Mouse (Mus musculus): ENCODE results near the gene Ankrd27.

The Ankrd27 gene

DNA sequence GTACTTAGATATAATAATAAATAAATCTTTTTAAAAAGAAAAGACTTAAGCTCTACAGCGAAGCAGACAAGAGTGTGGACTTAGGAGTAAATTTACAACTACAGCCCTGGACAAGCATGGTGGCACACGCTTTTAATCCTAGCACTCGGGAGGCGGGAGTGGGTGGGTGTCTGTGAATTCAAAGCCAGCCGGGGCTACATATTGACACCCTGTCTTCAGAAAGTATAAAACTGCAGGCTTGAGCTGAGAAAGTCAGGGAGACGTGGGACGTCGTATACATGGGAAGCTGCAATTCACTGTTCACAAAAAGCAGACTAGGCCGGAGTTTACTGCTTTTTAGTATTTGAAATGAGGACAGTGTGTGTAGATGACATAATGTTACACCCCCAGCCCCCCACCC is 50.8 kb downstream of the Ankrd27 start:
- DNase-seq (ENCODE audit: low spot score in 2 of 2) = no peak

DNA sequence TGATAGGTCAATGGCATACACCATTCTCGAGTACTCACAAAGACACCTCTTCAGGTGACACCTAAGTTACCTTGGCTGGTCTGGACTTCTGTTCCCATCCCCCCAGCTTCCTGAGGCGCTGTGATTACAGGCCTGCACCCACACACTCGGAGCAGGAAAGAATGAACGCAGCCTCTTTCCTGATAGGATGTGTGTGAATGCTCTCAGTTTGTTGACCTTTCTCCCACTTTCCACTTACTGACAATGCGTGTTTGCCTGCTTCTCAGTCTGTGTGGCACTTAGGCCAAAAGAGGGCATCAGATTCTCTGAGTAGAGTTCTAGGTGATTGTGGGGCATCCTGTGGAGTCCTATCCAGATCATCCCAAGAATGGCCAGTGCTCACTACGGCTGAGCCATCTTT is 54.0 kb downstream of the Ankrd27 start:
- DNase-seq (ENCODE audit: low spot score in 2 of 2) = no peak

DNA sequence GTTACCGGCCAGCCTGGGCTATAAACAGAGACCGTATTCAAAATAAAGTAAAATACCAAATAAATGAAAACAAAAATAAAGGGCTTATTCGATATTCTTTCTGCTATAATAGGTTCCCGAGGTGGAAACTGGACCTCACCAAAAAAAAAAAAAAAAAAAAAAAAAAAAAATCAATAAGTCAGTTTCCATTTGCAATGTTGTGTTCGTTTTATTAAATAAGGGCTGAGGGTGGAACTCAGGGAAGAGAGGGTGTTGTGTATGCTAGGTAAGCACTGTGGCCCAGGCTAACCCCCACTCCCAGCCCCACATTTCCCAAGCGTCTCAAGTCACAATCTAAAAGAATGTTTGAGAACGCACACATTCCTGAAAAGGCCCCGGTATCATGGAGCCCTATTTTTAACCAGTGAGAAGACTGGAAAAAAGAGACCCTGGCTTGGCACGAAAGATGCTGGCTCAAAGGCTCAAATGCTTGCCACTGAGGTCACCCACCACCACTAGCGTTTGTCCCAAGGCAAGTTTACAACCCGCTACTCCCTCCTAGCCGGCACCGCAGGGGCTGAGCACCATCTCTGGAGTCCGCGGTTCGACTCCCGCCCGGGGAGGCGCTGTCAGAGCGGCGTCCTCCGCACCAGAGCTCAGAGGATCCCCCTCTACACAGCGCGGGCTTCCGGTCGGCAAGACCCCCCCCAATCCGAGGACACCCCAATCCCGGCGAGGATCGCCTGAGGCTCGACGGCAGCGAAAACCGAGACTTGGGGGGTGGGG is 60.5 kb downstream of the Ankrd27 start:
- peak; percentile 35 to 60 for DNase-seq (ENCODE audit: low spot score in 2 of 2)

DNA sequence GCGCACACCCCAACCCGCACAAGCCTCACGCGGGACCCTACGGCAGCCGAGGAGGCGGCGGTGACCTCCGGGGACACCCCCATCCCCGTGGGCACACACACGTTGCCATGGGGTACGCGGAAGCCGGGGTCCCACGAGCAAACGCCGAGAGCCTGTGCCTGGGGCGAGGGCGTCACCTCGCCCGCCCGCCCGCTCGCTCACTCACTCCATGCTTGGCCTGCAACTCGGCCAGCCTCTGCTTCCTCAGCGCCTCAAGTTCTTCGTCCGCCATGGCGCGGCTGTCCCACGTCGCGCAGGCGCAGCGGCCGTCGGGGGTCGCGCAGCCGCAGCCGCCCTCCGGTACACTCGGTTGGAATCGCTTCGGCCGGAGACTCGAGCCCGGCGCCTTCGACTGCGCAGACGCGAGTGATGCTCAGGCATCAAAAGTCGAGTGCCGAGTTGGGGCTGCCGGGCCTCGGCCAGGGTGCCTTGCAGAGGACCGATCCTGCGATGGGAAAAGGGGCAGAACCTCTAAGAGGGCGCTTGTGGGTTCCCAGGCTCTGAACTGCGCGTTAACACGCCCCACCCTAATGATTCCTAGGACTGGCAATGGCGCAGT is 61.2 kb downstream of the Ankrd27 start, which contains the start of gene Pdcd5:
Gene Pdcd5 (minus strand): TSS at position 421 of the 598 bp plus-strand sequence.
- DNase-seq (ENCODE audit: low spot score in 2 of 2) = peak; percentile 97

DNA sequence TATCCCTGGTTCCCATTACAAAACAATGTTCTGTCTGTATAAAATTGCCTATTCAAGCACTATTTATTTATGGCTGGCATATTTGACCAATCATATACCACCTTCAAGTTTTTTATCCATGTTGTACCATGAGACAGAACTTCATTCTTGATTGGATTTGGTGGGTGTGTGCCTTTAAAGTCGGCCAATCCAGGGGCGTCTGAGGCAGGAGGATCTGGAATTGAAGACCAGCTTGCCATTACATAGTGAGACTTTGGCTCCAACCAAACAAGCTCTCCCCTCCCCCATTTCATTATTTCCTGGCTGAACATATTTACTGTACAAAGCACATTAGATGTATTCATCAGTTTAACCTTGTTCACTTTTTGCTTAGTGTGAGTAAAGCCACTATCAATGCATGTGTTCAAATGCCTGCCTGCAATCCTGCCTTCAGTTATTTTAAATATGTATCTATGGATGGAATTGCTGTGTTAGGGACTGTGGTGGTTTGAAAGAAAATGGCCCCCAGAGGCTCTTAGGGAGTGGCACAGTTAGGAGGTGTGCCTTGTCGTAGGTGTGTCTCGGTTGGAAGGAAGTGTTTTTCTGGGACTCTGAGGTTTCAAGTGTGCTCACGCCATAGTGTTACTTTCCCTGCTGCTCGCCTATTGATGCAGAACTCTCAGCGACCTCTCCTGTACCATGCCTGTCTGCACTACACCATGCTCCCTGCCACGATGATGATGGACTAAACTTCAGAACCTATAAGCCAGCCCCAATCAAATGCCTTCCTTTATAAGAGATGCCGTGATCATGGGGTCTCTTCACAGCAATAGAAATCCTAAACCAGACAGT is 62.4 kb downstream of the Ankrd27 start:
- no peak for DNase-seq (ENCODE audit: low spot score in 2 of 2)

DNA sequence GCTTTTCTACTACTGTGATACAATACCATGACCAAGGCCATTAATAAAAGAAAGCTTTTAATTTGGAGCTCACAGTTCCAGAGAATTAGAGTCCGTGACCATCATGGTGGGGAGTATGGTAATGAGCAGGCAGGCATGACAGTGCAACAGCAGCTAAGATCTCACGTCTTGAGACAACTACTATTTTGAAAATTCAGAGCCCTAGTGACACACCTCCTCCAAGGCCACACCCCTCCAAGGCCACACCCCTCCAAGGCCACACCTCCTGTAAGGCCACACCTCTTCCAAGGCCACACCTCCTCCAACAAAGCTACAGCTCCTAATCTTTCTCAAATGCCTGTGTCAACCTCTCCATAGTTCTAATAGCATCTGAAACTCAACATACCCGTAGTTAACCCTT is 63.0 kb downstream of the Ankrd27 start:
- DNase-seq (ENCODE audit: low spot score in 2 of 2) = peak; percentile 35 to 82

DNA sequence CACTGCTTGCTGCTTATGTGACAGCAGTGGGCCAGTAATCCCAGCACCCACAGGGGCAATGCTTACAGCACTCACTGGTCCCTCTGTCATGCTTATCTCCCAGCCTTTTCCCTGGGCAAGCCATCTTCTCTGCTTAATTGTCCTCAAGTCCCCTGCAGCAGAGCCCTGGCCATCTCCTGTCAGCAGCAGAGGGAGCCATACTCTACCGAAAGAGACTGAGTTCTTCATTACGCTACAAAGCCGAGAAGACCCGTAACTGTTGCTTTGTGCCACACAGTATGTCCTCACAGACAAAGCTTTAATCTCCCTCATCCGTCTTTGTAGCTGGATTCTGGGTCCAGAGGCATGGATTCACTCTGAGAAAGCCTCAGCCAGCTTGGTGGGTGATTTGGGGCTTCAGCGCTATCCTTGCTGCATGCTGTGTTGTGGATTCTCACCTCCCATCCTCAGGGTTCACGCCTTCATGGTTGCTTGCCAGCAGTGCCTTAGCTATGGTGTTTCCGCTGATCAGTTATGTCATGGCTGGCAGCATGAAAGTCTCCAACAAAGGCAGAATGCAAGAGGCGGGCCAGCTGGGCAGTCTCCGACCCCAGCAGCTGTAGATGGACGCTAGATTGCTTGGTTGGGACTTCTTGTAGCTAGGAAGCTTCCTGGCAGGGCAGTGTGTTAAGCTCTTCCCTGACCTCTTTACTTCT is 64.8 kb downstream of the Ankrd27 start:
- DNase-seq (ENCODE audit: low spot score in 2 of 2) = no peak

DNA sequence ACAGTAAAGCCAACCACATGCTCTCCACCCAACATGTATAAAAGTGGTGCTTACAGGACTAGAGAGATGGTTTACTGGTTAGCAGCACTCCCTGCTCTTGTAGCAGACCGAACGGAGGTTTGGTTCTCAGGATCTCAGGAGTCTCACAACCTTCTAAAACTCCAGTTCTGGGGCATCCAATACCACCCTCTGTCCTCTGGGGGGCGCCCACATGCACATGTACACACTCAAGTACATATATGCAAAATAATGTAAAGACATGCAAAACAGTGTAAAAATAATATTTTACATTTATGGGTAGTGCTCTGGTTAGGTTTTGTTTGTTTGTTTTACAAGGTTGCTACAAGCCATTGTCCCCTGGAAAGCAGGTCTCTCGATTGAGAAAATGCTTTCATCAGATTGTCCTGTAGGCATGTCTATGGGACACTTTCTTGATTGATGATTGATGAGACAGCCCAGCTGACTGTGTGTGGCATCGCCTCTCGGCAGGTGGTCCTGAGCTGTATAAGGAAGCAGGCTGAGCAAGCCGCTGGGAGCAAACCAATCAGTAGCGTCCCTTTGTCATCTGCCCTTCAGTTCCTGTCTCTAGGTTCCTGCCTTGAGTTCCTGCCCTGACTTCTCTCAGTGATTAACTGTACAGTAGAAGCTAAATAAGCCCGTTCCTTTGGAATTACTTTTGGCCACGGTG is 65.7 kb downstream of the Ankrd27 start:
- no peak for DNase-seq (ENCODE audit: low spot score in 2 of 2)

DNA sequence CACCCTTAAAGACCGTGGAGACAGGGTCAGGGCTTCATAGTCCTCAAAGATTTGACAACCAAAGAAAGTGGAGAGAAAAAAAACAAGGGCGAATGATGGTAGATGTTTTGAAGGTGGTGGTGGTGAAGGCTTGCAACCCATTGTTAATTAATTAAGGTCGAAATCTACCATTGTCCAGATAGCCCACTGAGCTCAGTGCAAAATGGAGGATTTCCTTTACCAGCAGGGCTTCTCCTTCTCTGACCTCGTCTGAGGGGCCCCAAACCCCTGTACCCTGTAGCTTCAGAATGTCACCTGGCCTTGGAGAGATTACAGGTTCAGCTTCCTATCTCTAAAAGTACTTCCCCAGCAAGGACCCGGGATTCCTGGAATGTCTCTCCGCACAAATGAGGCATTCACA is 71.8 kb downstream of the Ankrd27 start:
- DNase-seq (ENCODE audit: low spot score in 2 of 2) = no peak

DNA sequence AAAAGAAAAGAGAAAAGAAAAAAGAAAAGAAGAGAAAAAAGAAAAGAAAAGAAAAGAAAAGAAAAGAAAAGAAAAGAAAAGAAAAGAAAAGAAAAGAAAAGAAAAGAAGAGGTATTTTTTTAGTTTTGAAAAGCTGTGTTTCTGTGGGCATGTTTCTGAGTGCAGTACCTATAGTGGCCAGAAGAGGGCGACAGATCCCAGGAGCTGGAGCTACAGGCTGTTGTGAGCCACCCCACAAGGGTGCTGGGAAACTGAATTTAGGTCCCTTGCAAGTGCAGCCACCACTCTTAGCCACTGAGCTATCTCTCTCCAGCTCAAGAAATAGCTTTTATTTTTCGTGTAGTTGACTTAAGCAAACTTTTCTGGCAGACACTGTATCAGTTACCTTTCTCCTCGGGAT is 73.1 kb downstream of the Ankrd27 start:
- peak; percentile 54 to 76 for DNase-seq (ENCODE audit: low spot score in 2 of 2)

DNA sequence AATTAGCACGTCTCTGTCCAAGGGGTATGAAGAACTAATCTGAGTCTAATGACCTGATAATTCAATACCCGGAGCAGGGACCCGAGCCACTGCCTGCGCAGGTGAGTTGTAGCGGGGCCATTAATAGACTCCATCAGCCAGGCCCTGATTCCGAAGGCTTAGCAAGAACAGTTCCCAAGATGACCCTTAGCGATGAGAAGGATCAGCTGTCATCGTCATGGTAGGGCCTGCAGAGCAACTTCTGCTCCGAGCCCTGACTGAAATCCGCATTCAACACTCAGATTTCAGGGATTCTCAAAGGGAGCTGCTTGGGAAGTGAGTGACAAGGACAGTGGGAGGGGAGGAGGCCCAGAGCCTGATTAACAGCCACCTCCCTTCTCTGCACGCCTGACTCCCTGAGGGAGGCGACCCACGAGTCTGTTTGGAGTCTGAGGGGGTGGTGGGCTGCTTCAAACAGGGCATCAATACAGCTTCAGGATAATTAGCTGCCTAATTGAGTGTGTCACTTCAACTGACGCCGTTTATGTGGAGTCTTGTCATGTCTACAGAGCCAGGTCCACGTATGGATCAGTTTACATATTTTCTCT is 77.8 kb downstream of the Ankrd27 start:
- DNase-seq (ENCODE audit: low spot score in 2 of 2) = no peak

DNA sequence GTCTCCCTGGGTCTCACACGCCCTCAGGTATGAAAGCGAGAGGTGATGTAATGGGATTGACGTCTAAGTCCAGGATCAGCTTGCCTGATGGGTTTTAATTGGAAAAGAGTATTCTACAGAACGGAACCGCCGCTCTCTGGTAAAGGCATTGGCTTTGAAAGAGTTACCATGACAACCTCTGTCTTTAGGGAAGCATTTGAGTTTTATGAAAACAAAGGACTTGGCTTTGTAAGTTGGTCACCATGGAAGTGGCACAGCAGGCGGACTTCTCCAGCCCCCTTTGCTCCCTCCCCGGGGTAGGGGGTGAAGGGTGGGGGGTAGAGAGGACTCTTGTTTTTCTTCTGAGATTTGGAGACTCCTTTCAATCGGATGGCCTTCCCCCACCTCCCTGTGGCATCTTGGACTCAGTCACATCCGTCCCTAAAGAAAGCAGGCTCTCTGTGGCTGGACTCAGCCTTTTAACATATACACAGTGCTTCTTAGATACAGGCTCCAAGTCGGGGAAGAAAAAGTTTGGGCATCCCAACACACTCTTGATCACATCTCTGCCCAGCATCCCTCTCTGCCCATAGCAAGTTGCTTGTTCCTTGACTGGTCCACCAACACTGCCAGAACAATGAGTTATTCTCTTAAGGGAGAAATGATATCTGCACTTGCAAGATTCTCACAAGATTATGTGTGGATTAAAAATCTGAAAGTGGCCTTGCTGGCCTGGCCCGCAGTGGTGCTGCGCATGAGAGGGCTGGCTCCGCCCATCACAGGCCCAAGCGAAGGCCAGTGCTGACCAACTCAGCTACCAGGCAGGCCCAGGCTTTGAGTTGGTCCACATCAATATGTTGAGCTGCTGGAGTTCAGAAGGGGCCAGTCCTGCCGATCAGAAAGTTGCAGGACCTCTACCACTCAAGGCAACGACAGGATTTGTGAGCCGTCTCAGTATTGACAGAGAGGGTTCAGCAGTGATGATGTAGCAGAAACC is 82.3 kb downstream of the Ankrd27 start:
- DNase-seq (ENCODE audit: low spot score in 2 of 2) = no peak

DNA sequence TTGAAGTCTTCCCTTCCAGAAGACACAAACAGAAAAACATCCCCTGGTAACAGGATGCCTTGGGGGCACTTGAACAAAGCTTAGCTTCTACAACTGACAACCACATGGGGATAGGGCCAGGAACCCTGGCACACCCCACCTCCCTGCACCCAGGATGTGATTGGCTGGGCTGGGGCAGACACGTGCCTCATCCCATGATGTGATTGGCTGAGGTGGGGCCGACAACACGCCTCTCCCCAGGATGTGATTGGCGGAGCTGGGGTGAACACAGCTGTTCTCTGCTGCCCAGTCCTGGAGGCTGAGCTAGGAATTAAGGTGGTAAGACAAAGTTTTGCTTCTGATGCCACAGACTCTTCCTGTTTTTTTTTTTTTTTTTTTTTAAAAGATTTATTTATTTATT is 92.9 kb downstream of the Ankrd27 start:
- no peak for DNase-seq (ENCODE audit: low spot score in 2 of 2)

DNA sequence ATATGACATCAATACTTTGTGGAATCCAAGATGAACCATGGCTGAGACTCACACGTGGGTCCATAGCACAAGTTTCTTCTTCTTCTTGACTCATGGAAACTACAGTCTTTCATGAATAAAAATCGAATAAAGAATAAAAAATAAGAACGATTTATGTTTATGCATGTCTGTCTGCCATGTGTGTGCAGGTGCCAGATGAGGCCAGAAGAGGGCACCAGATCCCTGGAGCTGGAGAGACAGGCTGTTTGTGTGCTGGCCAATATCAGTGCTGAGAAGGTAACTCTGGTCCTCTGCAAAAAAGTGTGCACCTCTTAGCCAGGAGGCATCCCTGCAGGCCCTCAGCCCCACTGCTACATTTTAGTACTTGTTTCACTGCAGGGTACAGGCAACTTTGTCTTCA is 95.5 kb downstream of the Ankrd27 start:
- DNase-seq (ENCODE audit: low spot score in 2 of 2) = no peak

DNA sequence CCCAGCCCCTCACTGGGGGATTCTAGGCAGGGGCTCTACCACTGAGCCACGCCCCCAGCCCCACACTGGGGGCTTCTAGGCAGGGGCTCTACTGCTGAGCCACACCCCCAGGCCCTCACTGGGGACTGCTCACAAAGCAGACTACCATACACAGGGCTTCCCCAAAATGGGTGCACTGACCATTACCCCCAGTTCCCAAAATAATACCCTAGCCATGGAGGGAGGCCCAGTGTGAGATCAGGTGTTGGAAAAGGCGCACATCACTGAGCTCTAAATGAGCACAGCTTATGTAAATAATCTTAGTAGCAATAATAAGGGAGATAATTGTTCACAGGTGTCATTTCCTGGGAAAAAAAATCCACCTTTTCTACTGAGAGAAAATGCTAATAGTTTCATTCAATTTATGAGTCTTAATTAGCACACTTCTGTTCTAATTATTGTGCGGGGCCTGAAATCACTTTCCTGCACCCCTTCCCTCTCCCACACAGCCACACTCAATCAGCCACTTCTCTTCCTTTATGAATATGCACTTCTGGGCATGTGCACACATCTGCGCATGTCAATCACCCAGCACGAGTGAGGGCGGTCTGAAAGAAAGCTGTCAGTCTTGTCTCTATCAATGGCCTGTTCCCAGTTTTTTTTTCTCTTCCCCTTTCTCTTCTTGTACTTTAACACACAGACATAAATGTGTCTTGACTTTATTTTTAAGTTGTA is 97.5 kb downstream of the Ankrd27 start:
- no peak for DNase-seq (ENCODE audit: low spot score in 2 of 2)

DNA sequence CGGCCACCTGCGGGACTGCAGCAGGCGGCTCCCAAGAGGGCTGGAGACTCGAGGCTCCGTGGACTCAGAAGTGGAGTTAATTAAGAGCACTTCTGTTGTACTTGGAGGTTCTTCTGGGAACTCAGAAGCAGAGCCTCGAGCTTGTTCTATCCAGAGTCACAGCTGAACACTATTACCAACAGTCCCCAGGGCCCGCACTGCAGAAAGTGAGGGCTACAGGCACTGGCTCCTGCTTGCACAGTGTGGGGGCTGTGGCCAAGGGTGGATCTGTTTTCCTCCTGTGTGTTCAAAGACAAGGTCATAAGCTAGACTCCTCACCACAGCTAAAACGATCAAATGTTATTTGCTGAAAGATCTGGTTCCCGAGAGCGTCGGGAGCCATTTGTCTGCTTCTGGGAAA is 100.2 kb downstream of the Ankrd27 start:
- DNase-seq (ENCODE audit: low spot score in 2 of 2) = no peak

DNA sequence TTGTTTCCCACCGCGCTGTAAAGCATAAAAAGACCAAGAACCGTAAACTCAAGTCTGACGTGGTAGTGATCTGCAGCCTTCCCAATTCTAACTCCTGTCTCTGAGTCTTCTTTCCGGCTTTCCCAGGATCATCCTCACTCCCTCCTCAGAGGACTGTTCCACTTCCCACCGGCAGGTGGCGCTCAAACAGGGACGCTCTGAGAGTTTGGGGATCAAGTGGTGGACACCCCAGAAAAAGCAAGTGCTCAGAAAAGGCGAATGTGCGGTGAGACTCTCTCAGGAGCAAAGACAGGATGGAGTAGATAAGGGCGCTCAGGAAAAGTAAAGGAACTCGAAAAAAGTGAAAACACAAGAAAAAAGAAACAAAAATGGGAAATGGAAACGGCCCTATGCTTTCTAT is 100.7 kb downstream of the Ankrd27 start:
- DNase-seq (ENCODE audit: low spot score in 2 of 2) = peak; percentile 33 to 65

DNA sequence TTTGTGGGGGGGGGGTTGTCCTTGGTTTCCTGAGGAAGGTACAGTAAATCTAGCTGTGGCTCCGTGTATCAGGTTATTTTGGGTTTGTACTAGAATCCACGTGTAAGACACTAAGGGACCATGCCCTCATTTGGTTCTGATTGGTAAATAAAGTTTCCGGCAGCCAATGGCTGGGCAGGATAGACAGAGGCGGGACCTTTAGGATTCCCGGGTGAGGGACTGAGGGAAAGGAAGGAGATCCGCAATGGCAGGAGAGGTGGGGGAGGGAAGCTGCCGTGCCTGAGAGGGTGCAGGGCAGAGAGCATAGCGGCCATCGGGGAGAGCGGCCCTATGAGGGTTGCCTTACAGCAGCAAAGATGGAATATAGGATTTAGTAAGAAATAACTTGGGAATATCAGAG is 101.2 kb downstream of the Ankrd27 start:
- no peak for DNase-seq (ENCODE audit: low spot score in 2 of 2)

DNA sequence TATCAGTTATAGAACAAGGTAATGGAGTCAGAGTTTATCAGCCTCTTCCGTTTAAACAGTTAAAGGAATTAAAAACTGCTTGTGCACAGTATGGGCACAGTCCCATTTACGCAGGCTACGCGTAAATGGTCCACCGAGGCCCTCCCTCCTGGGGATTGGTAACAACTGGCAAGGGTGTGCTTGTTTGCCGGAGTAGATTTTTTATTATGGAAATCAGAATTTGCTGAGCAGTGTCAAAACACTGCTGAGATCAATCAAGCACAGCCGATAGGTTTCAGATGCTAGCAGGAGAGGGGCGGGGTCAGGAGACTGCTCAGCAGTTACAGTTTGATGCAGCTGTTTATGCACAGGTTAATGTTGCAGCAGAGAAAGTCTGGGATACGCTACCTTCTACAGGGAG is 102.2 kb downstream of the Ankrd27 start:
- DNase-seq (ENCODE audit: low spot score in 2 of 2) = no peak
